Mouse (Mus musculus) brain, embryonic 14.5 days (tissue): ENCODE measurements around the gene Zfp866.

Experiments used
- CTCF ChIP-seq: fragments of 200-500 bp; IDR thresholded peaks from 2 replicates; pipeline ENCODE4 v1.5.1; 2012; ENCODE audit warnings: inconsistent platforms, mild to moderate bottlenecking, moderate library complexity, borderline replicate concordance; ENCODE audit not compliant: insufficient read depth, insufficient read length; ENCODE audit errors: extremely low read depth
- POLR2A ChIP-seq: fragments of 200-500 bp; IDR thresholded peaks from 2 replicates; pipeline ENCODE4 v1.6.1; 2012; ENCODE audit warnings: mild to moderate bottlenecking, inconsistent platforms, borderline replicate concordance; ENCODE audit not compliant: poor library complexity, insufficient read depth, insufficient read length, severe bottlenecking; ENCODE audit errors: extremely low read depth

GRCm38 (mm10) chr8:69777111-69777510, 13.9 kb downstream of the Zfp866 start:
- no peak for TF ChIP-seq CTCF
- TF ChIP-seq POLR2A = no peak
